Mouse (Mus musculus) C2C12 (cell line): Measurements from ENCODE around the gene Trip10.

Experiments used
- CEBPB ChIP-seq: IDR thresholded peaks from one replicate; pipeline ENCODE4 v1.6.1; 2011; ENCODE audit warnings: low read depth, mild to moderate bottlenecking, control low read depth, moderate library complexity
- CTCF ChIP-seq: IDR thresholded peaks from one replicate; pipeline ENCODE4 v1.5.1; 2011; ENCODE audit not compliant: control insufficient read depth, insufficient read depth, insufficient read length
- FOSL1 ChIP-seq: IDR thresholded peaks from one replicate; pipeline ENCODE4 v1.8.0; 2011; ENCODE audit warnings: mild to moderate bottlenecking, low read length; ENCODE audit not compliant: poor library complexity, insufficient read depth, severe bottlenecking
- MAX ChIP-seq: IDR thresholded peaks from one replicate; pipeline ENCODE4 v1.6.1; 2011; ENCODE audit warnings: mild to moderate bottlenecking, control low read depth
- MYOD1 ChIP-seq: IDR thresholded peaks from one replicate; pipeline ENCODE4 v1.6.1; 2011; ENCODE audit warnings: low read depth; ENCODE audit not compliant: control insufficient read depth, insufficient read length
- MYOG ChIP-seq: IDR thresholded peaks from one replicate; pipeline ENCODE4 v1.6.1; 2011; ENCODE audit not compliant: control insufficient read depth, insufficient read length; ENCODE audit errors: extremely low read depth
- USF1 ChIP-seq: IDR thresholded peaks from one replicate; pipeline ENCODE4 v1.6.1; 2011; ENCODE audit warnings: low read depth, mild to moderate bottlenecking, control low read depth, moderate library complexity

DNA sequence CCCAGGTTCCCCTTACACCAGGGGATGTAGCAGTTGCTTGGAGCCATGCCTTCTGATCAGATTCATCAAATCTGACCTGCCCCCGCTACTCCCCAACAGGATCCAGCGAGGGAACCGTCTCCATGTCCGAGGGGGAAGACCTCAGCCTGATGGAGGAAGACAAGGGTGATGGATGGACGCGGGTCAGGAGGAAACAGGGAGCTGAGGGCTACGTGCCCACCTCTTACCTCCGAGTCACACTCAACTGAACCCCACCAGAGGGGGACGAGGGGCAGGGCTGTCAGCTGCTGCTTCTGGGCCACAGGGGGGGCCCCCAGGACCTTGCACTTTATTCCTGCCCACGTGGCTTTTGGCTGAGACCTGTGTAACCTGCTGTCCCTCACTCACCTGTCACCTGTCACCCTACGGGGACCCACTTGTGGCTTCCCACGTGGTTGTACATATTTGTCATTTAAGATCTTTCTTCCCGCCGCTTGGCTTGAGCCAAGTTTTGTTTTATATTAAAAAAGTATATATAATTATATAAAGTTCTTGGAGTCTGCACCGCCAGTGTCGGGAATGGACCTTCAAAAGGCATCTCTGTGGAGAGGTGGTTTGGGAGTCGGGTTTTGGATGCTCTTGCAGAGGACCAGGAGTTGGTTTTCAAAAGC, 13.8 kb downstream of the Trip10 start:
- TF ChIP-seq CTCF (no peak), FOSL1 (no peak), MAX (no peak), USF1 (no peak), MYOG (no peak), CEBPB (no peak), MYOD1 (no peak)
